Mouse (Mus musculus): ENCODE measurements around the gene Gm21304. TPM values are rescaled to one million over a fixed set of nuclear protein-coding genes. Genes with fewer than 3 reads are reported as not detected.
"Not testable (repeated sequence)": the region's sequence is repeated elsewhere in the genome, so short reads cannot be mapped to it uniquely, and the experiment has no call there.

The Gm21304 gene
- polyA plus RNA-seq (2015; fragmentation: Nextera tagmentation; extraction: Ambion mirVana): not detected in 2 replicates

GRCm38 (mm10) chr10:104168215-104168614 is at the start of gene Gm21304:
Gene Gm21304 (plus strand): TSS chr10:104168515.
- not testable (repeated sequence) for H3K9ac ChIP-seq; H3K27ac ChIP-seq; H3K27me3 ChIP-seq; H3K36me3 ChIP-seq; H3K4me3 ChIP-seq; H3K9me3 ChIP-seq; H3K4me1 ChIP-seq (replicated peaks); H3K4me2 ChIP-seq; ATAC-seq (ENCODE audit: low FRiP score)
- WGBS: no CpG with 5 or more reads among the region's 3 CpGs

GRCm38 (mm10) chr10:104142687-104143086 is 25.6 kb upstream of the Gm21304 start, which contains the start of gene Gm21293:
Gene Gm21293 (plus strand): TSS chr10:104142987.
- WGBS: no CpG with 5 or more reads among the region's 3 CpGs
- not testable (repeated sequence) for H3K9me3 ChIP-seq; H3K27me3 ChIP-seq; H3K36me3 ChIP-seq; H3K27ac ChIP-seq; H3K4me2 ChIP-seq; H3K4me1 ChIP-seq (replicated peaks); H3K9ac ChIP-seq; ATAC-seq (ENCODE audit: low FRiP score); H3K4me3 ChIP-seq

DNA sequence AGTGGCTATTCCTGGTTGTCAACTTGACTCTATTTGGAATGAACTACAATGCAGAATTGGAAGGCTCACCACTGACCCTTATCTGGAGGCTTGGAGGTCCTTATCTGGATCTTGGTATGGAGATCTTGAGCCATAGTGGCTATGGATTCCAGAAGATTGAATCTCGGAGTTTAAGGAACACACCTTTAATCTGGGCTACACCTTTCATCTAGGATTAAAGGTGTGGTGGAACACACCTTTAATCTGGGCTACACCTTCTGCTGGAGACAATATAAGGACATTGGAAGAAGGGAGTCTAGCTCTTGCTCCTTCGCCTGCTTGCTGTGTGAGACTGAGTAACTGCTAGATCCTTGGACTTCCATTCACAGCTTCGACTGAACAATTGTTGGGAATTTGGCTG is 17.1 kb upstream of the Gm21304 start, which contains the start of gene Gm6763:
Gene Gm6763 (plus strand): TSS at position 301 of the 400 bp plus-strand sequence.
- H3K4me3 ChIP-seq; H3K9me3 ChIP-seq; H3K27me3 ChIP-seq; H3K9ac ChIP-seq; H3K27ac ChIP-seq; H3K4me2 ChIP-seq; ATAC-seq (ENCODE audit: low FRiP score); H3K36me3 ChIP-seq; H3K4me1 ChIP-seq (replicated peaks): not testable (repeated sequence)
- no CpG with 5 or more reads among the region's 3 CpGs for WGBS

GRCm38 (mm10) chr10:104159706-104160105 is 8.6 kb upstream of the Gm21304 start, which contains the start of gene Gm8764:
Gene Gm8764 (plus strand): TSS chr10:104160006.
- H3K36me3 ChIP-seq; H3K9ac ChIP-seq; H3K4me1 ChIP-seq (replicated peaks); ATAC-seq (ENCODE audit: low FRiP score); H3K4me2 ChIP-seq; H3K27ac ChIP-seq; H3K4me3 ChIP-seq; H3K9me3 ChIP-seq; H3K27me3 ChIP-seq: not testable (repeated sequence)
- WGBS: no CpG with 5 or more reads among the region's 3 CpGs

- H3K27ac ChIP-seq; H3K9me3 ChIP-seq; H3K9ac ChIP-seq; H3K4me3 ChIP-seq; H3K27me3 ChIP-seq; H3K4me2 ChIP-seq; H3K4me1 ChIP-seq (replicated peaks); ATAC-seq (ENCODE audit: low FRiP score); H3K36me3 ChIP-seq: not testable (repeated sequence)
- WGBS: no CpG with 5 or more reads among the region's 3 CpGs
Measured at GRCm38 (mm10) chr10:104176724-104177123, 8.4 kb downstream of the Gm21304 start, which contains the start of gene Gm21312. Gene Gm21312 (plus strand): TSS chr10:104177024.

GRCm38 (mm10) chr10:104185233-104185632 is 16.9 kb downstream of the Gm21304 start, which contains the start of gene Gm20765:
Gene Gm20765 (plus strand): TSS chr10:104185533.
- not testable (repeated sequence) for H3K27me3 ChIP-seq; H3K4me2 ChIP-seq; H3K9me3 ChIP-seq; H3K36me3 ChIP-seq; ATAC-seq (ENCODE audit: low FRiP score); H3K4me3 ChIP-seq; H3K4me1 ChIP-seq (replicated peaks); H3K9ac ChIP-seq; H3K27ac ChIP-seq
- no CpG with 5 or more reads among the region's 3 CpGs for WGBS

- WGBS: no CpG with 5 or more reads among the region's 3 CpGs
Measured at GRCm38 (mm10) chr10:104193742-104194141, 25.4 kb downstream of the Gm21304 start, which contains the start of gene Gm4340. Gene Gm4340 (plus strand): TSS chr10:104194042.

DNA sequence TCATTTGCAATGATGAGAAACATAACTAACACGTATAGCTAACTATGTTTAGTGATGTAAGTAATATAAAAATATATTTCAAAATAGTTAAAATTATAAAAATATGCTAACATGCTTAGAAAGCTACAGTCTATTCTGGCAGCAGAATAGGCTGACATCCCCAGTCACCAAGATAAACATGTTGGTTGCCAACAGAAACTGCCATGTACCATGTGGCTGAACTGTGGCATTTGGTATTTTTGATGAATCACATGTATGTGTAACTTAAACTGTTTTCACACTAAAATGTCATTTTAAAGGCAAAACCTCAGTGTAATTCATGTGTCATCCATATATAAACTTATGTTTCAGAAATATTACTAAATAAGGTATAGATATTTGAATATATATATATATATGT is 41.3 kb downstream of the Gm21304 start:
- H3K4me1 ChIP-seq (replicated peaks): no peaks in the 10 kb centered on the region
- H3K27me3 ChIP-seq: no peaks in the 10 kb centered on the region
- H3K4me3 ChIP-seq: no peak overlapping the region
- 88% methylated on average over 1 of the region's 1 CpGs for WGBS
- H3K9ac ChIP-seq: no peak overlapping the region
- no peaks in the 10 kb centered on the region for H3K36me3 ChIP-seq
- no peak overlapping the region for H3K4me2 ChIP-seq
- no peaks in the 10 kb centered on the region for H3K9me3 ChIP-seq
- no peak overlapping the region for H3K27ac ChIP-seq
- ATAC-seq (ENCODE audit: low FRiP score): no peak

More at GRCm38 (mm10) chr10:104193742-104194141, 25.4 kb downstream of the Gm21304 start, which contains the start of gene Gm4340:
- ATAC-seq (ENCODE audit: low FRiP score); H3K4me3 ChIP-seq; H3K4me2 ChIP-seq; H3K4me1 ChIP-seq (replicated peaks); H3K9ac ChIP-seq; H3K36me3 ChIP-seq; H3K27ac ChIP-seq; H3K27me3 ChIP-seq; H3K9me3 ChIP-seq: not testable (repeated sequence)

- no peaks in the 10 kb centered on the region for H3K4me1 ChIP-seq (replicated peaks)
- H3K9me3 ChIP-seq: no peaks in the 10 kb centered on the region
- H3K27ac ChIP-seq: no peak overlapping the region
- no peaks in the 10 kb centered on the region for H3K27me3 ChIP-seq
- H3K9ac ChIP-seq: no peak overlapping the region
- H3K4me3 ChIP-seq: no peak overlapping the region
- H3K4me2 ChIP-seq: no peak overlapping the region
- WGBS: 77% methylated on average over 3 of the region's 3 CpGs
- no peaks in the 10 kb centered on the region for H3K36me3 ChIP-seq
- no peak for ATAC-seq (ENCODE audit: low FRiP score)
Measured at GRCm38 (mm10) chr10:104210268-104210990, 42.1 kb downstream of the Gm21304 start.

DNA sequence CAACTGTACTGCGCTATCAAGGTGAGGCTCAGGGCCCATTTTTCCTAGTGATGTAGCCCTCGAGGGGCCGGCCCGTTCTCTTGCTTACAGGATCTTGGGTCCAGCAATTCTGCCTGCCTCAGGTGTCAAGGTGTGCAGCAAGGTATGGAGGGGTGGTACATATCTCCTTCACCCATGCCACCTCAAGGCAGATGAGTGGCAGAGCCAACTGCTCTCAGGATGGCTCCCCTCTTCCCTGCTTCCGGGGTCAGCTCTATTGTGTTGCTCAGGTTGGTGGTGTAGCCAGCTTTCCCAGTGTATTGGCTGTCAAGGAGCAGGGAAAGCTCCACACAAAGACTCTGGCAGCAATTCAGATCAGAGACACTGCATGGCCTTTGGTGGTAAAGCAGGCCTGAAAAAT is 46.2 kb downstream of the Gm21304 start:
- Histone ChIP-seq H3K27me3 (no peaks in the 10 kb centered on the region), H3K27ac (no peak overlapping the region), H3K36me3 (no peaks in the 10 kb centered on the region), H3K4me1 (replicated peaks) (no peaks in the 10 kb centered on the region), H3K9me3 (no peaks in the 10 kb centered on the region), H3K4me3 (no peak overlapping the region), H3K4me2 (no peak overlapping the region), H3K9ac (no peak overlapping the region)
- 89% methylated on average over 5 of the region's 5 CpGs for WGBS
- ATAC-seq (ENCODE audit: low FRiP score): no peak

All from hindbrain, embryonic 13.5 days (tissue).